ENCODE assay signal across 8 mouse cellular contexts in the genomic region with DNA sequence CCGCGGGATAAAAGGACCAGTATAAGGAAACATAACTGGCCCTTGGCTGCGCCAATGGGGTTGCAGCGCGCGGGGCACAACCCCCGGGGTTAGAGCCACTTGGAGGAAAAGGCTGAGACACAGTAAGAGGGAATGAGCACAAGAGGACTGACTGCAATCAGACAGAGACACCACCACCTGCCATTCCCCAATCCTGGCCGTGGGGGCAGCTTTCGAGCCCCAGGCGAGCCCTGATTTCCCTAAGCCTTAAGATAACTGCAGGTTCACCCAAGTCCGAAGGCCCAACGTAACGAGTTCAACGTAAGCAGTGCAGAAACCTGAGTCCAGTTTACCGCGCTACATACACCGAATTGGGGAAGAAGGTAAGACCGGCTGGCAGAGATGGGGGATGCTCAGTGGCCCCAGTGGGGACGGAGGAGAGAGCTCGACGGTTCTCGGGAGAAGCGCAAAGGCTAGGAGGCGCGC. TPM values are rescaled to one million over a fixed set of nuclear protein-coding genes. Genes with fewer than 3 reads are reported as not detected.
DNase-seq lines count a peak whose midpoint lies in the region; ATAC-seq and TF ChIP-seq lines count a peak whose summit lies in the region.

No protein-coding gene starts in this region.

- peak overlapping the region; percentile 78 for H3K4me2 ChIP-seq in limb, embryonic 15.5 days
- peak overlapping the region; percentile 93 for H3K4me2 ChIP-seq in neural tube, embryonic 14.5 days (ENCODE audit: low read depth, low read length)

- peak; percentile 52 for ATAC-seq in limb, embryonic 15.5 days (ENCODE audit: insufficient number of reproducible peaks, low FRiP score, low TSS enrichment, low read depth)
- peak; percentile 76 for ATAC-seq in neural tube, embryonic 14.5 days (ENCODE audit: low read depth)

- DNase-seq in spleen, adult 2 months (ENCODE audit: low read depth in 1 of 2, low spot score in 2 of 2) = no peak
- no peak for DNase-seq in spleen, adult 12 weeks (ENCODE audit: low spot score)
- peak; percentile 41 for DNase-seq in c-Kit-positive CD71-negative TER-119-negative erythroid progenitor cells, embryonic 14.5 days (ENCODE audit: low read depth)
- DNase-seq in heart, postnatal 4 days = peak; percentile 38
- no peak for DNase-seq in cerebellum, adult 9-10 months
- no peak for DNase-seq in right cerebral cortex, adult 2 months (ENCODE audit: low spot score in 2 of 2)

- H3K9me3 ChIP-seq in limb, embryonic 15.5 days = no peaks in the 10 kb centered on the region
- H3K9me3 ChIP-seq in neural tube, embryonic 14.5 days (ENCODE audit: control insufficient read depth, low read length) = no peaks in the 10 kb centered on the region

- H3K36me3 ChIP-seq in spleen, adult 2 months (ENCODE audit: control insufficient read depth, insufficient read depth, low read length) = peaks cover under 1% of the 10 kb centered on the region; the same call in 1 of the 2 replicates
- H3K36me3 ChIP-seq in limb, embryonic 15.5 days = no peaks in the 10 kb centered on the region
- no peaks in the 10 kb centered on the region for H3K36me3 ChIP-seq in neural tube, embryonic 14.5 days (ENCODE audit: control insufficient read depth, insufficient read depth, low read length)

- H3K9ac ChIP-seq in limb, embryonic 15.5 days = peak overlapping the region; percentile 61
- H3K9ac ChIP-seq in neural tube, embryonic 14.5 days (replicated peaks; ENCODE audit: low read depth, low read length) = peak overlapping the region; percentile 59

- H3K27me3 ChIP-seq in spleen, adult 2 months (ENCODE audit: control insufficient read depth, insufficient read depth, low read length) = no peaks in the 10 kb centered on the region
- no peaks in the 10 kb centered on the region for H3K27me3 ChIP-seq in limb, embryonic 15.5 days
- H3K27me3 ChIP-seq in neural tube, embryonic 14.5 days (ENCODE audit: control insufficient read depth, insufficient read depth, low read length) = no peaks in the 10 kb centered on the region

- H3K4me3 ChIP-seq in spleen, adult 2 months (ENCODE audit: extremely low read depth, insufficient read depth, insufficient read length) = peak overlapping the region; percentile 87
- H3K4me3 ChIP-seq in limb, embryonic 15.5 days = peak overlapping the region; percentile 77
- H3K4me3 ChIP-seq in neural tube, embryonic 14.5 days (ENCODE audit: low read depth, low read length) = peak overlapping the region; percentile 84

- 1% methylated on average over 25 of the region's 25 CpGs for WGBS in spleen, adult 2 months
- under 1% methylated on average over 25 of the region's 25 CpGs for WGBS in limb, embryonic 15.5 days
- WGBS in neural tube, embryonic 14.5 days = under 1% methylated on average over 25 of the region's 25 CpGs

- TF ChIP-seq CTCF in spleen, adult 2 months (IDR thresholded peaks at IDR 0.05; ENCODE audit: extremely low read depth, insufficient read depth, insufficient read length, insufficient replicate concordance) = no peak

- H3K4me1 ChIP-seq in spleen, adult 2 months (ENCODE audit: control insufficient read depth, insufficient read depth, insufficient read length) = peaks cover 3% of the 10 kb centered on the region; the same call in 1 of the 2 replicates
- 0 out of 2 replicates have a peak, but pooled peaks cover 4% of the 10 kb centered on the region for H3K4me1 ChIP-seq in limb, embryonic 15.5 days
- peaks cover 6% of the 10 kb centered on the region for H3K4me1 ChIP-seq in neural tube, embryonic 14.5 days (ENCODE audit: control insufficient read depth, insufficient read depth, low read length)

- peak overlapping the region; percentile 91 for H3K27ac ChIP-seq in spleen, adult 2 months (ENCODE audit: insufficient read depth, low read length)
- H3K27ac ChIP-seq in limb, embryonic 15.5 days = peak overlapping the region; percentile 98
- peak overlapping the region; percentile 91 for H3K27ac ChIP-seq in neural tube, embryonic 14.5 days (ENCODE audit: low read depth, low read length)

- no peak for TF ChIP-seq POLR2A in spleen, adult 2 months (IDR thresholded peaks at IDR 0.05; ENCODE audit: low read depth, low read length)

RNA-seq across cellular contexts. Expression of gene Gm29609, which starts 0.4 kb away (rescaled TPM):
- 1.4 and 2.1 TPM in 2 replicates for polyA plus RNA-seq in spleen, adult 2 months (2012; rRNA removed)
- total RNA-seq in heart, postnatal 4 days (2021) = 1 to 10 TPM in 1 of 2 experiments, under 1 TPM in 1; 0.86 to 1.1 TPM
- polyA plus RNA-seq in limb, embryonic 15.5 days (2015; fragmentation: Nextera tagmentation; extraction: Ambion mirVana) = 1.2 and 1.3 TPM in 2 replicates
- polyA plus RNA-seq in neural tube, embryonic 14.5 days (2014; fragmentation: Nextera tagmentation; extraction: Ambion mirVana) = 2.3 and 2.5 TPM in 2 replicates

RNA-seq across cellular contexts. Expression of gene Gtf3c2, which starts 0.6 kb away (rescaled TPM):
- 47.3 and 48.9 TPM in 2 replicates for polyA plus RNA-seq in spleen, adult 2 months (2012; rRNA removed)
- total RNA-seq in heart, postnatal 4 days (2021) = 10 to 100 TPM; 47.3 to 55.7 TPM
- polyA plus RNA-seq in limb, embryonic 15.5 days (2015; fragmentation: Nextera tagmentation; extraction: Ambion mirVana) = 59.1 and 65.6 TPM in 2 replicates
- 55.5 and 60.3 TPM in 2 replicates for polyA plus RNA-seq in neural tube, embryonic 14.5 days (2014; fragmentation: Nextera tagmentation; extraction: Ambion mirVana)

RNA-seq across cellular contexts. Expression of gene Snx17, which starts 13.7 kb away (rescaled TPM):
- 58.4 and 66.9 TPM in 2 replicates for polyA plus RNA-seq in spleen, adult 2 months (2012; rRNA removed)
- 10 to 100 TPM; 88.3 to 88.7 TPM for total RNA-seq in heart, postnatal 4 days (2021)
- polyA plus RNA-seq in limb, embryonic 15.5 days (2015; fragmentation: Nextera tagmentation; extraction: Ambion mirVana) = 141 and 154 TPM in 2 replicates
- polyA plus RNA-seq in neural tube, embryonic 14.5 days (2014; fragmentation: Nextera tagmentation; extraction: Ambion mirVana) = 102 and 111 TPM in 2 replicates

RNA-seq across cellular contexts. Expression of gene Eif2b4, which starts 13.9 kb away (rescaled TPM):
- polyA plus RNA-seq in spleen, adult 2 months (2012; rRNA removed) = 31.9 and 40.4 TPM in 2 replicates
- total RNA-seq in heart, postnatal 4 days (2021) = 10 to 100 TPM; 38.6 to 39.4 TPM
- 64.2 and 69.0 TPM in 2 replicates for polyA plus RNA-seq in limb, embryonic 15.5 days (2015; fragmentation: Nextera tagmentation; extraction: Ambion mirVana)
- polyA plus RNA-seq in neural tube, embryonic 14.5 days (2014; fragmentation: Nextera tagmentation; extraction: Ambion mirVana) = 78.6 and 79.0 TPM in 2 replicates

RNA-seq across cellular contexts. Expression of gene Zfp513, which starts 22.8 kb away (rescaled TPM):
- polyA plus RNA-seq in spleen, adult 2 months (2012; rRNA removed) = 49.3 and 79.8 TPM in 2 replicates
- total RNA-seq in heart, postnatal 4 days (2021) = 10 to 100 TPM; 13.7 to 14.4 TPM
- polyA plus RNA-seq in limb, embryonic 15.5 days (2015; fragmentation: Nextera tagmentation; extraction: Ambion mirVana) = 8.2 and 9.0 TPM in 2 replicates
- 7.4 and 9.3 TPM in 2 replicates for polyA plus RNA-seq in neural tube, embryonic 14.5 days (2014; fragmentation: Nextera tagmentation; extraction: Ambion mirVana)

Comparison
In these comparisons a context has a peak if more than half of its experiments do, and no peak if none do; other contexts are left out.
1. DNase-seq: peak in c-Kit-positive CD71-negative TER-119-negative erythroid progenitor cells, embryonic 14.5 days (single experiment) and heart, postnatal 4 days (single experiment); none in spleen, adult 2 months (0 of 2), spleen, adult 12 weeks (single experiment), cerebellum, adult 9-10 months (single experiment) and right cerebral cortex, adult 2 months (0 of 2).
2. Peak in every context shown above with its lines, with median percentiles within 50 percentile points of each other: H3K27ac ChIP-seq and H3K4me3 ChIP-seq.